Mouse (Mus musculus) monocyte, adult 5-6 weeks (primary cell): ENCODE data around the gene Pth1r. TPM values are rescaled to one million over a fixed set of nuclear protein-coding genes. Genes with fewer than 3 reads are reported as not detected.

Source experiments
- ATAC-seq: fragments of 153-309, 156-312 bp; replicated peaks from 2 replicates; pipeline ENCODE4 v1.8.0; 2017; ENCODE audit warnings: mild to moderate bottlenecking; ENCODE audit not compliant: low TSS enrichment, insufficient number of reproducible peaks, severe bottlenecking, poor library complexity, low FRiP score
- total RNA-seq: library from RNA; stranded (forward); fragments of 200-1000, 200-491, 200-594 nt; gene quantifications from 3 replicates; pipeline ENCODE4 v1.2.3, GENCODE M21; 2017

Gene Pth1r
- total RNA-seq, 1 experiment from 2014 or later = not detected

GRCm38 (mm10) chr9:110752917-110753435, 6.0 kb upstream of the Pth1r start:
- ATAC-seq = no peak

- no peak for ATAC-seq
Observed at GRCm38 (mm10) chr9:110751412-110751811, 4.5 kb upstream of the Pth1r start.

- ATAC-seq = no peak
Observed at GRCm38 (mm10) chr9:110750404-110751187, 3.7 kb upstream of the Pth1r start.

GRCm38 (mm10) chr9:110748451-110748850, 1.5 kb upstream of the Pth1r start:
- ATAC-seq = no peak

GRCm38 (mm10) chr9:110746238-110746637, 707 bp downstream of the Pth1r start:
- ATAC-seq = no peak

GRCm38 (mm10) chr9:110745752-110746151, 1.2 kb downstream of the Pth1r start:
- no peak for ATAC-seq

- no peak for ATAC-seq
Observed at GRCm38 (mm10) chr9:110743456-110744323, 3.3 kb downstream of the Pth1r start.

GRCm38 (mm10) chr9:110742951-110743455, 3.9 kb downstream of the Pth1r start:
- ATAC-seq = no peak

GRCm38 (mm10) chr9:110742295-110742950, 4.5 kb downstream of the Pth1r start:
- no peak for ATAC-seq

- ATAC-seq = no peak
Observed at GRCm38 (mm10) chr9:110741711-110742294, 5.1 kb downstream of the Pth1r start, which contains the start of gene Myl3. Myl3 (plus strand) TSS chr9:110741861.

- ATAC-seq = no peak
Observed at GRCm38 (mm10) chr9:110739961-110740360, 7.0 kb downstream of the Pth1r start.

GRCm38 (mm10) chr9:110738054-110738453, 8.9 kb downstream of the Pth1r start:
- no peak for ATAC-seq

- no peak for ATAC-seq
Observed at GRCm38 (mm10) chr9:110736362-110736761, 10.6 kb downstream of the Pth1r start.

- no peak for ATAC-seq
Observed at GRCm38 (mm10) chr9:110734154-110734553, 12.8 kb downstream of the Pth1r start.

GRCm38 (mm10) chr9:110733102-110733501, 13.8 kb downstream of the Pth1r start:
- ATAC-seq = 0 out of 2 replicates have a peak, but pooled peaks have one; percentile 3

- ATAC-seq = peak; percentile 85
Observed at GRCm38 (mm10) chr9:110732623-110733022, 14.3 kb downstream of the Pth1r start.

GRCm38 (mm10) chr9:110731859-110732258, 15.1 kb downstream of the Pth1r start:
- no peak for ATAC-seq

GRCm38 (mm10) chr9:110729841-110730240, 17.1 kb downstream of the Pth1r start:
- ATAC-seq = no peak
